Mouse (Mus musculus): ENCODE data around the gene Mpnd.

Gene Mpnd

DNA sequence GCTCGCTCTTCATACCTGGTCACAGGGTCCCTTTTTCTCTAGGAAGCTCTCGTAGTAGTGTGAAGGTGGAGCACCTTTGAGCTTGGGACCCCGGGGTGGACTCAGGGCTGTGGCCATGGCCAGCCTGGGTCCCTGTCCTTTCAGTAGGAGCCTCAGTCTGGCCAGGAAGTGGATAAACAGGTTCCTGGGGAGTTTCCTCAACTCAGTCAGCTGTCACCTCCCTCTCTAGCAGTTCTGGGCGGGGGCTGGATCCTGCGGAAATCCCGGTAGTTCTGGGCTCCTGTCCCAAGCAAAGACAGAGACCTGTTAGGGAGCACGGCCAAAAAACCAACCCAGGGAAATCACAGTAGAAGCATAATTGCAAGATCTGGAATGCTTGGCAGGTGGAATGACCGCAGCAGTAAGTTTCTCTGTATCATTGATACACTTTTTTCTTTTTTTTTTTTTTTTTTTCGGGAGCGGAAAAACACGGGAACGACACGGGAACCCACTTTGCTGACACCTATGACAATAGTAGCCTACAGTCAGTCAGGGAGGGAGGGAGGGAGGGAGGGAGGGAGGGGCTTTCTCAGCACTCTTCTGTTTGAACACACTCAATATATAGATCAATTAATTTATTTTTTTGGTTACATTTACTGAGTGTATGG lies at the start of gene Mpnd, which contains the start of gene Stap2:
Mpnd (plus strand) TSS at position 297 of the 647 bp plus-strand sequence.
Stap2 (minus strand) TSS at position 170 of the 647 bp plus-strand sequence.
- DNase-seq, result peak; percentile 74

DNA sequence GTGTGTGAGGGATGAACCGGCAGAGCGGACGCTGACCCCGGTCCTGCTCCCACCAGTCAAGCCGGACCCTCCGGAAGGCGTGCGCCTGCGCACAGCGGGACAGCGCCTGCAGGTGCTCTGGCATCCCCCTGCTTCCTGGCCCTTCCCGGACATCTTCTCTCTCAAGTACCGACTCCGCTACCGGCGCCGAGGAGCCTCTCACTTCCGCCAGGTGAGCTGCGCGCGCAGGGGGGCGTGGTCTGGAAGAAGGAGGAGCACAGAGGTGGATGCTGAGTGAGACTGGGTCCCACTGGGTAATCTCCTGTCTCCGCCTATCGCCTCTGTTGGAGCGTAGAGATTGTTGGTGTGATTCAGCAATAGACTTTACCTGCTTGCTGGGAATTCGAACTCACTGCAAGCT lies 49.4 kb upstream of the Mpnd start:
- peak; percentile 88 for DNase-seq

DNA sequence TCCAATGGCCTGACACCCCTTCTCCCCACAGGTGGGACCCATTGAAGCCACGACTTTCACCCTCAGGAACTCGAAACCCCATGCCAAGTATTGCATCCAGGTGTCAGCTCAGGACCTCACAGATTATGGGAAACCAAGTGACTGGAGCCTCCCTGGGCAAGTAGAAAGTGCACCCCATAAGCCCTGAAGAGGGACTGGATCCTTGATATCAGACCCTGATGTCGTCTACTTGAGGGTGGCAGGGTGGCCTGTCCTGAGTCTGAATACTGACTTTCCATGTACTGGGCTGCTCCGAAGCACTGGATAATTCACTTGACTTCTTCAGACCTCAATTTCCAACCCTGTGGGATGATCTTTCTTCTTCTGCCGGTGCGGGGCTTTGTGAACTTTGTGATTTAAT lies 48.9 kb upstream of the Mpnd start:
- DNase-seq, result no peak

DNA sequence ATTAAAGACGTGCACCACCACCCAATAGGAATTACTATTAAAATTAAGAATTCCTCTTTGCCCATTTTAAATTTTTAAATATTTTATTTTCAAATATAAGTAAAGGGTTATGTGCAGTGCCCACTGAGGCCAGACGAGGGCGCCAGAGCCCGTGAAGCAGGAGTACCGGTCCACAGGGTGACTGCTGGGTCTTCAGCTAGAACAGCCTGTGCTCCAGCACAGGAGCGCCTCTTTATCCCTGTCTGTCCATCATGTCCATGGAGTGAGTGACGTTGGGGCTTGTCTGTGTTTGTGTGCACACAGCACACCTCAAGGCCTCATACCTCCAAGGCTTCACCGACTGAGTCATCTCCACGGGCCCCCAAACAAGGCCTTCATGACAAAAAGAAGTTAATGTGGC lies 48.3 kb upstream of the Mpnd start:
- peak; percentile 87 for DNase-seq

DNA sequence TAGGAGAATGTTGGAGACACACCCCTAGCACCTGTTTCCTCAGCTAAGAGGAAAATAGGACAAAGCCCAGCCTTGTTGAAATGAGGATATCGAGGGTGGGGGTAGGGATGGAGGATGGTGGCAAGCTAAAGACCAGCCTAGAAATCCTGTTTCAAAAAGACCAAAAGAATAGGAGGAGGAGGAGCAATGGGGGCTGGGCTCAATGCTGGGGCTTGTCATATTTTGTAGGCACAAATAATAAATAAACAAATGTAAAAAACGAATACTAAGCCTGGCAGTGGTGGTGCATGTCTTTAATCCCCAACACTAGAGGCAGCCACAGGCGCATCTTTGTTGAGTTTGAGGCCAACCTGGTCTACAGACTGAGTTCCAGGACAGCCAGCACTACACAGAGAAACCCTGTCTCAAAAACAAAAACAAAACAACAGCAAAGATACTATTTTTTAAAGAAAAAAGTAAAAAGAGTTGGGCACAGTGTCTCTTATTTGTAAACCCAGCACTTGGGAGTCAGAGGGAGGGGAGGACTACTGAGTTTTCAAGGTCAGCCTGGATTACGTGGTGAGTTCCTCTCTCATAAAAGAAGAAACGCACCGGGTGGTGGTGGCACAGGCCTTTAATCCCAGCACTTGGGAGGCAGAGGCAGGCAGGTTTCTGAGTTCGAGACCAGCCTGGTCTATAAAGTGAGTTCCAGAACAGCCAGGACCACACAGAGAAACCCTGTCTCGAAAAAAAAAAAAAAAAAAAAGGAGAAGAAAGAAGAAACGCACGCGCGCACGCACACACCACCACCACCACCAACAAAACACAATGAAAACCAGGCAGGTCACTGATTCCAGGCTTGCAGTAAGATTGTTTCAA lies 47.6 kb upstream of the Mpnd start:
- peak; percentile 71 for DNase-seq

DNA sequence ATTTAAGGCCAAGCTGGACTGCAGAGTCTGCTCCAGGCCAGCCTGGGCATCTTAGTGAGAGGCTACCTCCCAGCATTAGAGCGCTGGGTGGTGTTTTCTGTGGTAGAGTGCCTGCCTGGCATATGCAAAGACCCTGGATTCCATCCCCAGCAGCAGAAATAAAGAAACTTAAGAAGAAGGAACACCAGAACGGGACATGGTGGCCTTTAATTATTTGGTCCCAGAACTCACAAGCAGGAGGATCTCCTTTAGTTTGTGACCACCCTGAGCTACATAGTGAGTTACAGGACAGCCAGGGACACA lies 47.0 kb upstream of the Mpnd start:
- DNase-seq, result no peak

DNA sequence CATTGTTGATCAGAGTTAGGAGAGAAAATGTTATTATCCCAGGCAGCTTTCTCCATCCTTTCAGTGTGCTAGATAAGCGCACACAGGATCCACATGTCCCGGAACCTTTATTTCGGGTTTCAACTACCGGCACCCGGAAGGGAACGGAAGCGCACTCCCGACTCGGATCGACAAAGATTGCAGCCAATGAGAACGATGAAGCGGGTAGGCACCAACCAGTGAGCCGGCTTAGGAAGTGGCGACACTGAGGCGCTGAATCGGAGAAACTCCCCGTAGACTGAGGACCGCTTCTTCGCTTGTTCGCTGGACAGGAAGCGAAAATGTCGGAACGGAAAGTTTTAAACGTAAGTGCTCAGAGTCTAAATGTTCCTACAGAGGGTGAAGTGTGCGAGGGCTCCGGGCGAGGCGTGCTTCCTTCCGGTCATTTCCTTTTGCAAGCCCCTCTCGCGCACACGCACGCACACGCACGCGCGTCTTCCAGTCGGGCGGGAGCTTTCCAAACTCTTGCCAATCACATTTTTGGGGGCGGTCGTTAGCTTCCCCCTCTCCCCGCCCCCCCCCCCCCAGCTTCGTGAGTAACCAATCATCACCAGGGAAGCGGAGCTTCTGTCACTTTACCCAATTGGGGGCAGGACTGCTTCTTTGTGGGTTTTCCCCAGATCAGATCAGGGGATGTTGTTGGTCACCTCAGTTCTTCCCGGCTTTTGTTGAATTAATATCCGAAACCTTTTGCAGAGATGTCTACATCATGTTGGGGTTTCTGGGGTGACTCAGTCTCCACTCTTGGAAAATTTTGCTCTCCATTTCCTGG lies 46.4 kb upstream of the Mpnd start, which contains the start of gene Yju2:
Yju2 (plus strand) TSS at position 182 of the 811 bp plus-strand sequence.
- peak; percentile 96 for DNase-seq

DNA sequence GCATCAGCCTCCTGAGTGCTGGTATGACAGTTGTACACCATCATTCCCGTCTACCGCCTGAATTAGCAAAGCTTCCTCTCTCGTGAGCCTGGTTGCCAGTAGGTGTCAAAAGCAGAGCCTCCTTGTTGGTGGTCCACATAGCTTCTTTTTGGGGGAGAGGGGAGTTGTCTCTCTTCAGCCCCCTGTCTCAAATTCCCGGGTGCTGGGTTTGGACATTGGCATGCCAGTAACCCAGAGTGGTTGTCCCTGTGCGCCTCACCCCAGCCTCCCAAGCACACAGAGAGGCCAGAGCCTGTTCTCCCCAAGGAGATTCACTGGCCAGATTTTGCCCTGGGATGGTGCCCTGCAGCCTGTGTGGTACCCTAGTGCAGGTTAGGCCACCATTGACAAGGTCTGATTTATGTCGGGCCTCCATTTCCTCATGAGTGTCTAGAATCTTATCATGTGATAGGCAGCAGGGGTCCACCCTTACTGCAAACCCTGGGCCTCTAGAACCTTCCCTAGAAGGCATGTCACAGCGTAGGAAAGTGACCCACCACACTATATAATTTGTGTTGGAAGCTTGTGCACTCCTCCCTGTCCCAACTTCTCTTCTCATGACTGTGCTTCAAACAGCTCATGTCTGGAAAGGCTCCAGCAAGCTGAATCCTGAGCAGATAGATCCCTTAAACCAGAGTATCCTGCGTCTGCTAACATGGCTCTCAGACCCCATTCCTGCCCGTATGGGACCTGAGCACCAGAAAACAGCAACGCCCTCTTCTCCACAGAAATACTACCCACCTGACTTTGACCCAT lies 45.4 kb upstream of the Mpnd start:
- DNase-seq, result peak; percentile 67

DNA sequence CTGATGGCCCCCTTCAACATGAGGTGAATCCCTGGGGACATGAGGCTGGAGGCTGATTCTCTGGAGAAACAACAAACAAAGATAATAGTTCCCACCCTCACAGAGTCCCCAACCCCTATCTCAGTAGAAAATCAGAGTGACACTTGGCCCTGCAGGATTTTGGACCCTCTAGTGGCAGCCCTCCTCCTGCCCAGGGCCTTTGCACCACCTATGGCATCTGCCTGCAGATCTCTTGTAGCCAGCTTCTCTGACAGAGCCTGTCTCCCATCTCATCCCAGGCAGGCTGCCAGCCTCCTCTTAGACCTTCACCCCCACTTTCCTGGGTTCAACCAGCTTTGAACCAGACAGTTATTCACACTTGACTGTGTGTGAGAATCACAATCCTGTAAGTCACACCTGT lies 44.7 kb upstream of the Mpnd start:
- no peak for DNase-seq

DNA sequence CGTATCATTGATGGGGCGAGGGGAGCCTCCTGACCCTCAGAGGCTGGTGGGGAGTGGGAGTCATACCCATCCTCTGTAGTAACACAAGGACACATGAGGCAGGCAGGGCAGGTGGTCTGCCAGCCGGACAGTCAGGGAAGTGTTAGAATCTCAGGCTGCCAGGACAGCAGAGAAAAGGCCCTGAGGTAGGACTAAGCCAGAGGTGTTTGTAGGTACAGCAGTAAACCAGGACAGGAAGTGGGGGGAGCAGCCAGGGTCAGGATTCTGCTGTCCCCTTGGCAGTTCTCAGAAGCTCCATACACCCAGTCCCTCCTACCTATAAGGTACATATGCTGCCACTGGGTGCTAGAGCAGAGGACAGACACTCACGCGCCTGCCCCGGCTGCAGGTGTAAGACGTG lies 43.9 kb upstream of the Mpnd start:
- DNase-seq, result no peak

DNA sequence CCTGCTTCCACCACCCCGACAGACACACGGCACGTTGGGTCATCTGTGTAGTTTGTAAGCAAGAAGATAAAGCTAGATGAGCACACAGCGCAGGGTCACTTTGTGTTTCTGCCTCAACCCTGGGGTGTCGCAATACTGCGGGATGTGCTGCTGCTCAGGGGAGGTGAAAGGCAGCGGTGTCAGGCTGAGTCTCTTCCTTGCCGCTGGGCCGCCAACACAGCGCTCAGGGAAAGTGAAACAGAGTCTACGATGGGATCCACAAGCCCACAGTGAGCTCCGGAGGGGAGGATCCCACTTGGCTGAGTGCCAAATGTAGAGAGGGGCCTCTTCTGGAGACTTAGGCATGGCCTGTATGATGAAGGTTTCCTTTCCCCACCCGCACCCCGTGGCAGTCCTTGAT lies 42.3 kb upstream of the Mpnd start:
- no peak for DNase-seq

DNA sequence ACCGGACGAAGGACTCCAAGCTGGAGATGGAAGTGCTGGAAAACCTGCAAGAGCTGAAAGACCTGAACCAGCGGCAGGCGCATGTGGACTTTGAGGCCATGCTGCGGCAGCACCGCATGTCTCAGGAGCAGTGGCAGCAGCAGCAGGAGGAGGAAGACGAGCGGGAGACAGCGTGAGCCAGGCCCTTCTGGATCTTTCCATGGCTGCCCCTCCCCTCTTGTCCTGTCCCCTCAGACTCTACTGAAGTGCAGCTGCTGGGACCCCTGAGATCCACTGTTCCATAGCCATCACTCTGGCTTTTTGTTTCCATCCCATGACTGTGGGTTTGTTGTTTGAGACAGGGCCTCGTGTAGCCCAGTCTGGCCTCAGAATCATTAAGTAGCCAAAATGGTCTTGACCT lies 41.0 kb upstream of the Mpnd start:
- DNase-seq, result no peak

DNA sequence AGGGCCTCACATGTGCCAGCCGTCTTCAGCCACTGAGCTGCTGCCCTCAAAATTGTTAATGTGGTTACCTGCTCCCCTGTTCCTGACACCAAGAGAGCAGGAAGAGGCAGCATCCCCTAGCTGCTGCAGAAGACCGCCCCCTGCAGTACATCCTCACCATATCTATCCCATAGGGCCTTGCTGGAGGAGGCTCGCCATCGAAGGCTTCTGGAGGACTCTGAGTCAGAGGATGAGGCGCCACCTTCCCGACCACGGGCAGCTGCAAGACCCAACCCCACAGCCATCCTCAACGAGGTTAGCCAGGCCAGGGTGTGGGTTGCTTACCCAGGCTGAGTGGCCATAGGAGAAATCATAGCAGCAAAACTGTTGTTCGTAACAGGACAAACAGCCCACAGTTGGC lies 40.5 kb upstream of the Mpnd start:
- no peak for DNase-seq

DNA sequence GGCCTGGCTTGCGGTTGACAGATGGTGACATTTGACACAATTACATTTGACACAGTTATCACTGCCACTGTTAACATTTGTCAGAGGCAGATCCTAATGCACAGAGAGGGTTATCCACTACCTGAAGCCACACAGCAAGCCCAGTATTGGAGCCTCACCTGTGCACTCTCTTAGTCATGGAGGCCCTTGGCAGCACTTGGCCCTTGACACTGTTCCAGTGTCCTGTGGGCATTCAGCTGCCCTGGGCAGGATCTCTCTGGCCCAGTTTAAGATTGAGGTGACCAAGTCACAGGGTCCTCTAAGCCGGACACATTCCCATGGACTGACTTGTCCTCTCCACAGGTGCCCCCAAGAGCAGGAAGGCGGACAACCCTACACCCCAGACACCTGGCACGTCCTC lies 38.3 kb upstream of the Mpnd start:
- no peak for DNase-seq

DNA sequence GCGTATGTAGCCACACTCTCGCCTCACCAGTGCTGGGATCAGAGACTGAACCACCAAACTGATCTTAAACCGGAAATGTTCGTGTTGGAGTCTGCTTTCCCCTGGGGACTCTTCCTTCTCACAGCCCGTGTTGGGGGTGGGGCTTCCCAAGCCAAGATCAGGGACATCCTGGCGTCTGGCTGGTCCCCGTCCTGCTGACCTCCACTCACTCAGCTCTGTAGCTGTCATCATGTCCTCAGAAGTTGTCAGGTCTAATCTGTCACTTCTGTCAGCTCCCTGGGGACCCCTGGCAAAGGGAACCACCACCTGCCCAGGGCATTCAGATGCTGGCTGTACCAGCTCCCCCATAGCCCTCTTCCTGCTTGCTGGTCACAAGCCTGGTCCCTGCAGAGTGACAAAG lies 37.3 kb upstream of the Mpnd start:
- no peak for DNase-seq

DNA sequence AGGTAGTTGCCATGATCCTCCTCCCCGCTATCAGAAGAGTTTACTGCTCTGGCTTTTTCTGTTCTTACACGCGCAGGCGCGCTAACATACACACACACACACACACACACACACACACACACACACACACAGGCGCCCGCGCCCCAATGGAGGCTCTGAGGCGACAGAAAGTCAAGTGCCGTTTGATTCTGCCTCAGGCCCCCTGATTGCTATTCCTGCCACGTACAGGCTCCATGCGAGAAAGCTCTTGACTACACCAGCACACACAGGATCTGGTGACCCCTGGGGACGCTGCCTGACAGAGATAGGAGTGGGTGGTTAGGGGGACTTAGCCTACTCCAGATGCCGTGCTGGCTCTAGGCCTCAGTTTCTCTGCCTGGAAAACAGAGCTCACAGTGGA lies 36.0 kb upstream of the Mpnd start:
- no peak for DNase-seq

DNA sequence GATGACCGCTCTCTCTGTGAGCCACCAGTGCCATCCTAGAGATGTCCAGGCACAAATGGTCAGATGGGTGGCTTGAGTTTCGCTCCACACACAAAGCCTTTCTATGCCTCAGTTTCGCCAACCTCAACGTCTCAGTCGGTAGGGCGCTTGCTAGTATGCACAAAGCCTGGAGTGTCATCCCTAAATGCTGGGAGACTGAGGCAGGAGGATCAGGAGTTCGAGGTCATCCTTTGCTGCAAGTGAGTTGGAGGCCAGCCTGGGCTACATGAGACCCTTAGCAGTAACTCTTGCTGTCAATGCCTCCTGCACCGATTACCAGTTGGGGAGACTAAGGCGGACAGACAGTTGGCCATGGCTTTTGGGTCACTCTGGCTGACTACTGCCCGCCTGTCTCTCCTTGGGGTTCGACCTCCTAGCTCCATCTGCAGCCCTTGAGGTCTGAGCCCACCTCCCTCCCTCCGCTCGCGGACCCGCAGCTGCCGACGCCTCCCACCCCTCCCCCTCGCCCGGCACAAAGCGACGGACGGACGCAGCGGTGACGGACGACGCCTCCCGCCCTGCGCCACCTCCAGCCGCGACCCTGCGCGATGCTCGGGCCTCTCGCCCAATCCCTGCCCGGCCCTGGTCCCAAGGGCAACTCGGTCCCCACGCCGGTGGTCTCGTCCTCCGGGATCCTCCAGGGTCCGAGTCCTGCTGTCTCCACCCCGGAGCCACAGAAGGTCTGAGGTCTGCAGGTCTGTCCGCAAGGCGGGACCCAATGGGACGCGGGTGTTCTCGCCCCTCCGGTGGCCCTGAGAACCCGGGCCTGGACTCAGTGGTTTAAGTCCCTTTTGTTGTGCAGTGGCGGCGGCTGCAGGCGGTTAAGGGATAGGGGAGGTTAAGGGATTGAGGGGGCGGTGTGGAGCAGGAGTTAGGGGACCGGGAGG lies 35.3 kb upstream of the Mpnd start, which contains the start of gene Shd:
Shd (plus strand) TSS at position 502 of the 926 bp plus-strand sequence.
- DNase-seq, result no peak

DNA sequence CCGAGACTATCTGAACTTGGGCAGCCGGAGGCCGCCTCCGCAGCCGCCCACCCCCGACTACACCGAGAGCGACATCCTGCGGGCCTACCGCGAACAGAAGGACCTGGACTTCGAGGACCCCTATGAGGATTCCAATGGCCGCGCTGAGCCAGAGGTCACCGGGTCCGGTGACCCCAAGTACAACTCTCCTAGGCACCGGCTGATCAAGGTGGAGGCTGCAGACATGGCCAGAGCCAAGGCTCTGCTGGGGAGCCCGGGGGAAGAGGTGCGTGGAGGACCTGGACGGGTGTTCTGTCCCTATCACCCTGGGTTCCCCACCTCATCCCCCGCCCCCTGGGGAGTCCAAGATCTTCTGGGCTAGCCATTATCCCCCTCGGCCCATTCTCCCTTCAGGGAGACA lies 34.1 kb upstream of the Mpnd start:
- DNase-seq, result no peak

DNA sequence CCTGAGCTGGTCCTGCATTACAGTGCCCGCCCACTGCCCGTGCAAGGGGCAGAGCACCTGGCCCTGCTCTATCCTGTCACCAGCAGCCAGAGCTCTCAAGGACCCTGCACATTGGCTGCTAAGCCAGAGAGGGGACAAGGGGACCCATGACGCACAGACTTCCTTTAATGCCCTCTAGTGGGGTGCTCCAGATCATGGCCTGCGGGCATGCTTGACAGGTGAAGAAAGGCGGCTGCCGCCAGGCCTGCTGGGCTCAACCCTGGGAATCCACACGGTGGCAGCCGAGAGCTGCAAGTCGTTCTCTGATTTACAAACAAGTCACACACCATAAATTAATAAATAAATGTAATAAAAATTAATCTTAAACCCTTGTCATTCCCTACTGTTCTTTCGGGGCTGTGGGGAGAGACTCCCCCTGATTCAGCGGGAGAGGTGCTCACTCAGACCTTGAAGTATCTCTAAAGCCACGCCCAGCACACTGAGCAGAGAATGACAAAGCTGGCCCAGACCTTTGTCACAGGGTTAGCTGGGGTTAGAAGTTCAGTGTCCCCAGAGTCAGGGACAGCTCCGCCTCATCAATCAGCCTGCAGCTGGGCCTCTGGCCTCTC lies 29.2 kb upstream of the Mpnd start:
- DNase-seq, result peak; percentile 90

DNA sequence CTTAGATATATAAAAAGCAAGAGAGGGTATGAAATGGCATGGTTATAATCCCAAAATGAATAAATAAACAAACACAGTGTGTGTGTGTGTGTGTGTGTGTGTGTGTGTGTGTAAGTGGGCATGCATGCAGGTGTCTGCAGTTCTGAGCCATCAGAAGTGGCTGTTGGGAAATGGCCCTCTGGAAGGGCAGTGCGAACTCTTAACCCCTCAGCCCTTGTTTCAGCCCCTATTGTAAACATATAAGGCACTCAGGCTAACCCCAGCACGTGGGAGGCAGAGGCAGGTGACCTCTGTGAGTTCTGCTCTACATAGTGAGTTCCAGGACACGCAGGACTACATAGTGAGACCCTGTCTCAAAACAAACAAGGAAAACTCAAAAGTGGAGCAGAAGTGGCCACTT lies 28.2 kb upstream of the Mpnd start:
- no peak for DNase-seq
